Mouse (Mus musculus) megakaryocyte, embryonic 14.5 days (primary cell): ENCODE results near the gene Rab31.

Experiments used
- FLI1 ChIP-seq: IDR thresholded peaks from 2 replicates; pipeline ENCODE4 v1.6.1; 2012; ENCODE audit warnings: low read length, inconsistent platforms, mixed read lengths
- GATA1 ChIP-seq: IDR thresholded peaks from 3 replicates; pipeline ENCODE4 v1.6.1; 2012; ENCODE audit warnings: mixed read lengths, low read length, inconsistent platforms, borderline replicate concordance

GRCm38 (mm10) chr17:65783182-65784161 is 10.9 kb upstream of the Rab31 start:
- no peak for TF ChIP-seq GATA1
- TF ChIP-seq FLI1: no peak
